Mouse (Mus musculus): ENCODE measurements around the gene Rabep1.

The Rabep1 gene

GRCm38 (mm10) chr11:70844559-70845456 lies at the start of gene Rabep1:
TSS of gene Rabep1 (plus strand) at chr11:70844778.
- peak; percentile 70 for DNase-seq (ENCODE audit: extremely low read depth, low read depth)

DNA sequence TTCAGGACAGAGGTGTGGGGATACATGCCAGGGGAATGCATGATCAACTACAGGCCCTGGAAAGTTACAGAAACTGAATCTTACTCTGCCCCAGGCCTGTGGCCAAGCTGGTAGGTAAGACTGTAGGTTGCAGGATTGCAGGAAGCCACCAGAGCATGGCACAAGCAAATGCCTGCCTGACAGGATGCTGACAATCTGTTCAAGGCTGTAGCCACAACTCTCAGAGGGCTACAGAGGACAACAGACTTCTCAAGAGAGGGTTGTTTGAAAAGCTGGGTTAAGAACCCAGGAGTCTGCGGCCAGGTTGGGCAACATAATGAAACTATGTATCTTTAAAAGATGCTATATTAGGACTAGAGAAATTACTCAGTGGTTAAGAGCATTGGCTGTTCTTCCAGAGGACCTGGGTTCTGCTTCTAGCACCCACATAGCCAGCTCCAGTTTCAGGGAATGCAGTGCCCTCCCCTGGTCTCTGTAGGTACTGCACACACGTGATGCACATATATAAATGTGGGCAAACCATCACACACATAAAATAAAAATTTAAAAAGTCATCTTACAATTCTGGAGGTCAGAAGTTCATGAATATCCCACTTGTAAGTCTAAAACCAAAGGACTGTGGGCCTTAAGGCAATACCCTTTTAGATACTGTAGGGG lies 42.2 kb upstream of the Rabep1 start:
- DNase-seq (ENCODE audit: extremely low read depth, low read depth): no peak

DNA sequence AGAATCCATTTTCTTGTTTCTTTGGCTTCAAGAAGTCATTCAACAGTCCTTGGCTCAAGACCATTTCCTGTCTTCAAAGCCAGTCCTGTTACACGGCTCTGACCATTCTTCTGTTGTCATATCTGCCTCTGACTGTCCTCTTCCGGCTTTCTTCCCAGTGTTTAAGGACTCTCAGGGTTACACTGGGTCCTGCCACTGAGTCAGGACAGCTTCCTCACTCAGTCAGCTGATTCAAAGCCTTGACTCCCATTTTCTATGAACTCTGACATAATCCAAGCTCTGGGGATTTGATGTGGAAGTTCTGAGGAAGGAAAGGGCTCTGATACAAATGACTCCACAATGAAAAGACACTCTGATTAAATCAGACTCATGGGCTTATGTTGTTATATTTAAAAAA lies 41.7 kb upstream of the Rabep1 start:
- no peak for DNase-seq (ENCODE audit: extremely low read depth, low read depth)

DNA sequence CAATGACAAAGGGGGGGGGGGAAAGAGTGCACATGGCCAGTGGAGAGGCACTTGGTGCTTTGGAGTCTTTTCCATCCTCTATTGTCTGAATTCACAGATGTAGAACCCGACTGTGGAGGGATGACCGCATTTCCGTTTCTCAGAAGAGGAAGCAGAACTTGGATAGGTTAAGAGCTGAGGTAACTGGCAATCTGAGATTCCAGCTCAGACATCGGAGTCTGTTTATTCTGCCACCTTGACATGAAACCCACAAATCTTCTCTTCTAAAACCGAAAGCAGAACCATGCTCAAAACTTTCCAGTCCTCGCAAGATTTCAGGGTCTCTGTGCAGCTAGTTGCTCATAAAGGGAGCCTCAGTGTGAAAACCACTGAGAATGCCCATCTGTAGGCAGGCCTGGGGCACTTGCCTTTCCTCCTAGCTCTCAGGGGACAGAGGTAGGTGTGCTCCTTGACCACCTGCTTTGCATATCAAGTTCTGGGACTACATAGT lies 40.8 kb upstream of the Rabep1 start:
- peak; percentile 49 for DNase-seq (ENCODE audit: extremely low read depth, low read depth)

DNA sequence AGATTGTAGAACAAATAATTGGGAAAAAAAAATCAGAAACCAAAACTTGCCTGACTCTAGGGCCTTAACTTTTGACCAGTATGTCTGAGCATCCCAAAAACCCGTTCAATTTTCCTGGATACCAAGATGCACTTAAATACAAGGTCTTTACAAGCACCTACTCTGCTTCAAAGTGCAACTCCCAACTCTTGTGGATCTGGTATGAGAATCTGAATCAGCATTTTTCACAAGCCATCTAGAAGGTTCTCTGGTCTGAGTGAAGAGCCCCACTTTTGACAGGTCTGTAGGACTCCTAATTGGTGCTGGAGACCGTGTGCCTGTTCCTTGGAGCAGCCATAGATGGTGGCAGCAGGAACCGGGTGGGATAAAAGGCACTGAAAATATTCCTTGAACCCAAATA lies 40.2 kb upstream of the Rabep1 start:
- DNase-seq (ENCODE audit: extremely low read depth, low read depth): no peak

GRCm38 (mm10) chr11:70805641-70806175 lies 38.9 kb upstream of the Rabep1 start:
- DNase-seq (ENCODE audit: extremely low read depth, low read depth): no peak

GRCm38 (mm10) chr11:70806697-70807096 lies 37.9 kb upstream of the Rabep1 start:
- peak; percentile 16 for DNase-seq (ENCODE audit: extremely low read depth, low read depth)

DNA sequence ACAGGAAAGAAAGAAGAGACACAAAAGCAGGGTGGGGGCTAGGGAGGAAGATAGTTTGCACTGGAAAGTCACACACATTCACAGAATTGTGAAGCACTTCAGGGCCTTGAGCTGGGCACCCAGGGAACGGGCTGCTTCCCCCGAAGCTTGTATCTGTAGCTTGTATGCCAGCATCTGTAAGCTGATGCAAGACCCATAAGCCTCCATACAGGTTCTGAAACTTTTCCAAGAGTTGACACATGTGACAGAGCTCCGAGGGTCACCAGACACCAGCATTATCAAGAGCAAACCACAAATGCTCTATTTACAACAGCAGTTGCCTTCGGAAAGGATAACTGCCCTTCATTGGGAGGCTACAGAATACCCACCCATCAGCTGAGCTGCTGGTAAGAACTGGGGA lies 36.9 kb upstream of the Rabep1 start:
- DNase-seq (ENCODE audit: extremely low read depth, low read depth): no peak

DNA sequence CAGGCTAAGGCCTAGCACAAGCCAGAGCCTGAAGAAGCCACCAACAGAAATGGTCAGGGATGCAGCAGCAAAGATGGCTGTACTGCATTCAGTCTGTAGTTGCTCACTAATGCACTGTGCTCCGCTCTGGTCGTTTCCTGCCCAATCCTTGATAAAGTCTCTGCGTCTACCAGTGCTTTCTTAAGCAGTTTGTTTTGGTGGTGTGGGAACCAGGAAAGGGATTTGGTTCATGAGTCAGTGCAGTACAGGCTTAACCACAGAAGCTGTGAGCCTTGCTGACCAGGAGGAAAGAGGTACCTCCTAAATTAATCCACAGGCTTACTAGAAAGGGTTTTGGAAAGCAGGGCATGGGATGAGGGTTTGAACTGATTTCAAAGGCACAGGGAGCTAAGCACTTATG lies 36.5 kb upstream of the Rabep1 start:
- no peak for DNase-seq (ENCODE audit: extremely low read depth, low read depth)

DNA sequence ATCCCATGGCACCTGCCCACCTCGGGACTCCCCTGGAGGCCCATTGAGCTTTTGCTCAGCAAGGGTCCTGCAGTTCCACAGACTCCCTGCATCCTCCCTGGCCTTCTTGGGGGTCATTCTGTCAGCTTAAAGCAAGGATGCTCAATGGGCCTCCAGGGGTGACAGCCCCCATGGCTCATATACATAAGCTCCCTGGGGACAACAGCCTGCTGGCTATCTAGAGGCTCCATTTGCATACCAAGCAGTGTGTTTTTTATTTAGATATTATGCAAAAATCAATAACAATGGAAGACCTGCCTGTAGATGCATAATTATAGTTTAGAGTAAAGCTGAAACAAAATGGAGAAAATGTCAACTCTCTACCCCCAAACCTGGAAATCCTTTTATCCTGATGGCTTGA lies 35.6 kb upstream of the Rabep1 start:
- DNase-seq (ENCODE audit: extremely low read depth, low read depth): no peak

DNA sequence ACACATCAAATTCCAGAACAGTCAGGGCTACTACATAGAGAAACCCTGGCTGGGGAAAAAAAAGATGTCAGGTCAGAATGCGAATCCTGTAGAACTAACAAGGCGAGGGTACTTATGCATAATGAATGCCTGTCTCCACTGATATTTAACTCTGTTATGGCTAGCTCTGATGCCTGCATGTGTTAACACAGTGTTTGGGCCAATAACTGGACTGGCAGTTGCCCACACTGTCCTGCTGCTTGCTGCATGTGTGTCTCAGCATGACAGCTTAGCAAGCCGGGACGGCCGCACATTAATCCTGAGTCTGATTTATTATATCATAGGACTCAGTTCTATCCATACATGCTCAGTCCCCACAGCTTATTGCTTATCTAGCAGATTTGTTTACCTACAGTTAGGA lies 33.5 kb upstream of the Rabep1 start:
- DNase-seq (ENCODE audit: extremely low read depth, low read depth): no peak

DNA sequence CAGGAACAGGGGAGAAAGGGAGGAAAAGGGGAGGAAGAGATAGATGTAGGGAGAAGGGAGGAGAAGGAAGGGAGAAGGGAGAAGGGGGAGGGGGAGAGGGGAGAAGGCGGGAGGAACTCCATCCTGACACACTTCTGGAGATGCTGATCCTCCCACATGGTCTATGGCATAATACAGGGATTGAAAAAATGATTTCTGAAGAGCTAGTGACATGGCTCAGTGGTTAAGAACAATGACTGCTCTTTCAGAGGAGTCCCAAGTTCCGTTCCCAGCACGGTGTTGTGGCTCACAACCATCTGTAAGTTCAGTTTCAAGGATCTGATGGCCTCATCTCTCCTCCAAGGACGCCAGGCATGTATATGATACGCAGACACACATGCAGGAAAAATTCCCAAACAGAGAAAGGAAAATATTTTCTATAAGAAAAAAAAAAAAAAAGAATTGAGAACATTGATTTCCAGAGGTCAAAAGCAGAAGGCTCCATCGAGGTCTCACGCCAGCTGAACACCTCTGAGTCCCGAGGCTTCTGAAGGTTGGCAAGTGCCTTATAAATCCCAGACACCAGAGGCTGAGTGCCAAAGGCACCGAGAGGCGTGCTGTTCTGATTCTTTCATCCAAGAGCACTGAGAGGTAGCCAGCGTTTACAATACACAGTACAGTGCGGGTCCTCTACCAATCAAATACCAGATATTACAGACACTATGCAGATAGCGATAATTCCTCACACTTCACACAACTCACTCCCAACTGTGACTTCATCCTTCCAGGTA lies 32.9 kb upstream of the Rabep1 start:
- DNase-seq (ENCODE audit: extremely low read depth, low read depth): no peak

- DNase-seq (ENCODE audit: extremely low read depth, low read depth): peak; percentile 21
These were observed 32.2 kb upstream of the Rabep1 start, which contains the start of gene Scimp for GRCm38 (mm10) chr11:70812365-70812764. TSS of gene Scimp (minus strand) at chr11:70812586.

GRCm38 (mm10) chr11:70815071-70815470 lies 29.5 kb upstream of the Rabep1 start:
- no peak for DNase-seq (ENCODE audit: extremely low read depth, low read depth)

DNA sequence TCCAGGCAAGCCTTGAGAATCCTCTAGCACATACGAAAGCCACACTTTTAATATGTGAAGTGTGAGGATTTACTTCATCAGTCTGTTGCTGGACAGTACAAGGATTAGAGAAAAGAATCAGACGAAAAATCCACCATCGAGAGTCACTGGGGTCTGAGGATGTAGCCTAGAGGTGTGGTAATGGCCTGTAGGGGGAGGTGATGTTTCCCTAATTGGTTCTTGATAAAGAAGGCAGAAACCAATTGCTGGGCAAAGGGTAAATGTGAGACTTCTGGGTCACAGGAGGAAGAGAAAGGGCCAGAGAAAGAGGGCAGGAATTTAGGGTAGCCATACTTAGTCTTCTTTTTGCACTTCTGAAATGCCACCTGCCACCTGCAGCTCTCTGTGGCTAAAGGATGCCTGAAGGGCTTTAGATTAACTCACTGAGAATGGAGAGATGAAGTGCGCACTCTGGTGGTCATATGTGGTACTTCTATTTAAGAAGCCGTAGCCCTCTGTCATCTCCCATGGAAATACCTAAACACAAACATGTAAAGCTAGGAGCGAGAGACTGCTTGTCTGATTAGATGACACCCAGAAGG lies 29.0 kb upstream of the Rabep1 start:
- DNase-seq (ENCODE audit: extremely low read depth, low read depth): peak; percentile 67

DNA sequence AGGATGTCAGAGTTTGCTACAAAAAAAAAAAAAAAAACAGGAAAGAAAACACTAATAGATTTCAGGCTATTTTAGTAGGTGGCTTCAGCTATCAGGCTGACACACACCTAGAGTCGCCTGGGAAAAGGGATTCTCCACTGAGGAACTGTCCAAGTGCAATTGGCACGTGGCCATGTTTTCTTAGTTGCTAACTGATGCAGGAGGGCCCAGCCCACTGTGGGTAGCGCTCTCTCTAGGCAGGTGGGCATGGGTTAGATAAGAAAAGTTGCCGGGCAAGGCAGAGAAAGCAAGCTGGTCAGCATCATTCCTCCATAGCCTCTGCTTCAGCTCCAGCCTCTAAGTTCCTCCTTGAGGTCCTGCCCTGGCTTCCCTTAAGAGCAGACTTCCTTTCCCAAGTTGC lies 27.8 kb upstream of the Rabep1 start:
- DNase-seq (ENCODE audit: extremely low read depth, low read depth): no peak

GRCm38 (mm10) chr11:70820120-70820519 lies 24.5 kb upstream of the Rabep1 start:
- no peak for DNase-seq (ENCODE audit: extremely low read depth, low read depth)

- DNase-seq (ENCODE audit: extremely low read depth, low read depth): no peak
These were observed 22.6 kb upstream of the Rabep1 start for GRCm38 (mm10) chr11:70821728-70822591.

DNA sequence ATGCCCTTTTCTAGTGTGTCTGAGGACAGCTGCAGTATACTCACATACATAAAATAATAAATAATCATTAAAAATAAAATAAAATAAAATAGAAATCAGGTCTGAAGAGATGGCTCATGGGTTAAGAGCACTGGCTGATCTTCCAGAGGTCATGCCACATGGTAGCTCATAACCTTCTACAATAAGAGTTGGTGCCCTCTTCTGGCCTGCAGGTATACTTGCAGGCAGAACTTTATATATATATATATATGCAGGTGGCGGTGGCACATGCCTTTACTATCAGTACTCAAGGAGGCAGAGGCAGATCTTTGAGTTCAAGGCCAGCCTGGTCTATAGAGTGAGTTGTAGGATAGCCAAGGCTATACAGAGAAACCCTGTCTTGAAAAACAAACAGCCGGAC lies 18.4 kb upstream of the Rabep1 start:
- no peak for DNase-seq (ENCODE audit: extremely low read depth, low read depth)

- no peak for DNase-seq (ENCODE audit: extremely low read depth, low read depth)
These were observed 15.5 kb upstream of the Rabep1 start for GRCm38 (mm10) chr11:70828975-70829615.

Measured in MEL-GATA-1-ER (cell line).